ENCODE assay signal across 8 mouse cellular contexts in the genomic region with DNA sequence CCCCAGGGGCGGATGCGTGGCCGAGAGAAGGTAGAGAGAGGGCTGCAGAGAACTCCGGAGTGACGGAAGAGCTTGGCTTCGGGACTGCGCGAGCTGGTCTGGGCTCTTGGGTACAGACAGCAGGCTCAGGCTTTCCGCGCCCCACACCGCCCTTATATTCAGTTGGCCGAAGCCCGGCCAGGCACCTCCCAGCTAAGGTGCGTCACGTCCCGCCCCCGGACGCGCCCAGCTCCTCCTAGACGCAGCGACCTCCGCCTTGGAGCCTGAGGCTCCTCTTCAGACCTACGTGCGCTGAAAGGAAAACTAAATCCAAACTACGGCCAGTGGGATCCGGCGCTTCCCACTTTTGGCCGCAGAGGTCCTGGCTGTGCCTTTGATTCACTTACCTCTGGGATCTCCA. TPM values are rescaled to one million over a fixed set of nuclear protein-coding genes. Genes with fewer than 3 reads are reported as not detected.
DNase-seq lines count a peak whose midpoint lies in the region; ATAC-seq and TF ChIP-seq lines count a peak whose summit lies in the region.

Gene Rasd1 (minus strand): TSS at position 127 of the 400 bp plus-strand sequence.

- ATAC-seq in heart, embryonic 13.5 days (ENCODE audit: extremely low read depth, insufficient number of reproducible peaks, low FRiP score, low TSS enrichment): peak; percentile 63
- peak; percentile 88 for ATAC-seq in kidney, postnatal 0 days (replicated peaks; ENCODE audit: low FRiP score, low read depth)
- ATAC-seq in liver, embryonic 16.5 days (ENCODE audit: low read depth): peak; percentile 88
- peak; percentile 41; the same call in 1 of the 2 replicates for ATAC-seq in neural tube, embryonic 14.5 days (ENCODE audit: low read depth)

- peaks cover 5% of the 10 kb centered on the region; the same call in 1 of the 2 replicates for H3K9me3 ChIP-seq in erythroblast, embryonic 14.5 days (ENCODE audit: control insufficient read depth, low read length)
- H3K9me3 ChIP-seq in heart, embryonic 13.5 days: no peaks in the 10 kb centered on the region
- H3K9me3 ChIP-seq in kidney, postnatal 0 days (replicated peaks; ENCODE audit: low read length): no peaks in the 10 kb centered on the region
- no peaks in the 10 kb centered on the region for H3K9me3 ChIP-seq in liver, embryonic 16.5 days (replicated peaks; ENCODE audit: control insufficient read depth, low read length)
- no peaks in the 10 kb centered on the region for H3K9me3 ChIP-seq in neural tube, embryonic 14.5 days (ENCODE audit: control insufficient read depth, low read length)

- WGBS in heart, embryonic 13.5 days: under 1% methylated on average over 28 of the region's 28 CpGs
- WGBS in kidney, postnatal 0 days: under 1% methylated on average over 28 of the region's 28 CpGs
- under 1% methylated on average over 28 of the region's 28 CpGs for WGBS in liver, embryonic 16.5 days (ENCODE audit: insufficient replicate concordance)
- under 1% methylated on average over 28 of the region's 28 CpGs for WGBS in neural tube, embryonic 14.5 days

- peaks cover 28% of the 10 kb centered on the region for H3K36me3 ChIP-seq in erythroblast, embryonic 14.5 days (ENCODE audit: control insufficient read depth)
- H3K36me3 ChIP-seq in heart, embryonic 13.5 days: peaks cover 25% of the 10 kb centered on the region
- H3K36me3 ChIP-seq in kidney, postnatal 0 days (ENCODE audit: insufficient read depth, low read length): peaks cover 17% of the 10 kb centered on the region
- H3K36me3 ChIP-seq in liver, embryonic 16.5 days (ENCODE audit: control insufficient read depth, insufficient read depth): 0 out of 2 replicates have a peak, but pooled peaks cover 4% of the 10 kb centered on the region
- 0 out of 2 replicates have a peak, but pooled peaks cover 4% of the 10 kb centered on the region for H3K36me3 ChIP-seq in neural tube, embryonic 14.5 days (ENCODE audit: control insufficient read depth, insufficient read depth, low read length)
- H3K36me3 ChIP-seq in testis, adult 2 months (ENCODE audit: control insufficient read depth, insufficient read depth, low read length): no peaks in the 10 kb centered on the region; the same call in 1 of the 2 replicates

- H3K4me3 ChIP-seq in erythroblast, embryonic 14.5 days (replicated peaks): peak within 1 kb of the TSS; percentile 61
- peak within 1 kb of the TSS; percentile 57 for H3K4me3 ChIP-seq in heart, embryonic 13.5 days
- peak within 1 kb of the TSS; percentile 48 for H3K4me3 ChIP-seq in kidney, postnatal 0 days (replicated peaks; ENCODE audit: low read depth, low read length)
- H3K4me3 ChIP-seq in liver, embryonic 16.5 days (ENCODE audit: low read depth, low read length): peak within 1 kb of the TSS; percentile 63
- H3K4me3 ChIP-seq in neural tube, embryonic 14.5 days (ENCODE audit: low read depth, low read length): peak within 1 kb of the TSS; percentile 27
- H3K4me3 ChIP-seq in testis, adult 2 months (ENCODE audit: control insufficient read depth, low read depth, low read length): peak within 1 kb of the TSS; percentile 75

- no peak for TF ChIP-seq CTCF in kidney, postnatal 0 days (IDR thresholded peaks at IDR 0.05; ENCODE audit: low read depth)
- TF ChIP-seq CTCF in testis, adult 2 months (IDR thresholded peaks at IDR 0.05; ENCODE audit: control insufficient read depth, insufficient read depth, insufficient replicate concordance, low read depth, low read length): no peak

- peak within 1 kb of the TSS; percentile 87 for H3K27ac ChIP-seq in heart, embryonic 13.5 days (replicated peaks)
- H3K27ac ChIP-seq in kidney, postnatal 0 days: peak within 1 kb of the TSS; percentile 74
- no peak within 1 kb of the TSS for H3K27ac ChIP-seq in liver, embryonic 16.5 days (ENCODE audit: low read length)
- no peak within 1 kb of the TSS for H3K27ac ChIP-seq in neural tube, embryonic 14.5 days (ENCODE audit: low read depth, low read length)
- peak within 1 kb of the TSS; percentile 70 for H3K27ac ChIP-seq in testis, adult 2 months (ENCODE audit: control insufficient read depth, insufficient read depth, low read depth, low read length)

- DNase-seq in CD4-positive helper T cell, adult 2 months (ENCODE audit: low read depth, low spot score): peak; percentile 79
- peak; percentile 93 for DNase-seq in brain, adult 2 months (ENCODE audit: low read depth, low spot score)
- DNase-seq in kidney, postnatal 0 days (ENCODE audit: low spot score): peak; percentile 91

- peaks cover 41% of the 10 kb centered on the region for H3K27me3 ChIP-seq in erythroblast, embryonic 14.5 days (ENCODE audit: control insufficient read depth)
- peaks cover 13% of the 10 kb centered on the region; the same call in 1 of the 2 replicates for H3K27me3 ChIP-seq in heart, embryonic 13.5 days (replicated peaks)
- H3K27me3 ChIP-seq in kidney, postnatal 0 days (ENCODE audit: insufficient read depth, low read length): no peaks in the 10 kb centered on the region
- H3K27me3 ChIP-seq in liver, embryonic 16.5 days (ENCODE audit: control insufficient read depth, insufficient read depth, low read depth, low read length): peaks cover 26% of the 10 kb centered on the region
- H3K27me3 ChIP-seq in neural tube, embryonic 14.5 days (ENCODE audit: control insufficient read depth, insufficient read depth, low read length): 0 out of 2 replicates have a peak, but pooled peaks cover 5% of the 10 kb centered on the region
- H3K27me3 ChIP-seq in testis, adult 2 months (ENCODE audit: control insufficient read depth, insufficient read depth, low read length): no peaks in the 10 kb centered on the region

- peak within 1 kb of the TSS; percentile 77 for H3K9ac ChIP-seq in heart, embryonic 13.5 days
- peak within 1 kb of the TSS; percentile 57 for H3K9ac ChIP-seq in kidney, postnatal 0 days (ENCODE audit: low read depth, low read length)
- peak within 1 kb of the TSS; percentile 56 for H3K9ac ChIP-seq in liver, embryonic 16.5 days (ENCODE audit: low read depth, low read length)
- H3K9ac ChIP-seq in neural tube, embryonic 14.5 days (replicated peaks; ENCODE audit: low read depth, low read length): peak within 1 kb of the TSS; percentile 33

- peak within 1 kb of the TSS; percentile 80 for H3K4me2 ChIP-seq in heart, embryonic 13.5 days
- H3K4me2 ChIP-seq in kidney, postnatal 0 days (ENCODE audit: low read length): peak within 1 kb of the TSS; percentile 92
- H3K4me2 ChIP-seq in liver, embryonic 16.5 days (ENCODE audit: low read depth, low read length): peak within 1 kb of the TSS; percentile 93
- peak within 1 kb of the TSS; percentile 77 for H3K4me2 ChIP-seq in neural tube, embryonic 14.5 days (ENCODE audit: low read depth, low read length)

- TF ChIP-seq POLR2A in testis, adult 2 months (IDR thresholded peaks at IDR 0.05; ENCODE audit: control insufficient read depth, low read depth, low read length): peak; percentile 93

- peaks cover 30% of the 10 kb centered on the region for H3K4me1 ChIP-seq in erythroblast, embryonic 14.5 days (ENCODE audit: control insufficient read depth)
- peaks cover 60% of the 10 kb centered on the region for H3K4me1 ChIP-seq in heart, embryonic 13.5 days
- peaks cover 20% of the 10 kb centered on the region for H3K4me1 ChIP-seq in kidney, postnatal 0 days (replicated peaks; ENCODE audit: insufficient read depth, low read length)
- H3K4me1 ChIP-seq in liver, embryonic 16.5 days (ENCODE audit: control insufficient read depth, low read depth, low read length): peaks cover 18% of the 10 kb centered on the region
- H3K4me1 ChIP-seq in neural tube, embryonic 14.5 days (ENCODE audit: control insufficient read depth, insufficient read depth, low read length): peaks cover 7% of the 10 kb centered on the region; the same call in 1 of the 2 replicates
- peaks cover 15% of the 10 kb centered on the region for H3K4me1 ChIP-seq in testis, adult 2 months (ENCODE audit: control insufficient read depth, insufficient read depth, low read length)

RNA-seq across cellular contexts. Expression of gene Rasd1, which starts in this region (rescaled TPM):
- polyA plus RNA-seq in erythroblast, embryonic 14.5 days (2012): not detected in 2 replicates
- 8.0 and 8.3 TPM in 2 replicates for polyA plus RNA-seq in heart, embryonic 13.5 days (2015; fragmentation: Nextera tagmentation; extraction: Ambion mirVana)
- polyA plus RNA-seq in kidney, postnatal 0 days (2015; fragmentation: Nextera tagmentation; extraction: Ambion mirVana): 7.4 and 7.9 TPM in 2 replicates
- polyA plus RNA-seq in liver, embryonic 16.5 days (2015; fragmentation: Nextera tagmentation; extraction: Ambion mirVana): 1.6 and 1.7 TPM in 2 replicates
- polyA plus RNA-seq in neural tube, embryonic 14.5 days (2014; fragmentation: Nextera tagmentation; extraction: Ambion mirVana): 0.66 and 1.4 TPM in 2 replicates
- polyA plus RNA-seq in testis, adult 2 months (2012; rRNA removed): 7.8 and 8.9 TPM in 2 replicates

Comparison
In these comparisons a context has a peak if more than half of its experiments do, and no peak if none do; other contexts are left out.
1. H3K27ac ChIP-seq: peak in heart, embryonic 13.5 days (single experiment), kidney, postnatal 0 days (single experiment) and testis, adult 2 months (single experiment); none in liver, embryonic 16.5 days (single experiment) and neural tube, embryonic 14.5 days (single experiment).
2. Peak in every context shown above with its lines, with median percentiles within 50 percentile points of each other: DNase-seq, H3K4me3 ChIP-seq, ATAC-seq, H3K4me2 ChIP-seq and H3K9ac ChIP-seq.